Mouse (Mus musculus) urinary bladder, postnatal 10 days (tissue): ENCODE results near the gene Sept5.

Experiments used
- DNase-seq: peaks from one replicate; pipeline ENCODE4 v3.0.0; 2022; ENCODE audit warnings: low spot score

Sept5 gene

GRCm38 (mm10) chr16:18583673-18584357, 45.9 kb downstream of the Sept5 start:
- no peak for DNase-seq

GRCm38 (mm10) chr16:18583169-18583568, 46.6 kb downstream of the Sept5 start:
- DNase-seq = no peak

GRCm38 (mm10) chr16:18582426-18583148, 47.2 kb downstream of the Sept5 start:
- DNase-seq = no peak

GRCm38 (mm10) chr16:18581623-18582205, 48.0 kb downstream of the Sept5 start:
- no peak for DNase-seq

GRCm38 (mm10) chr16:18581050-18581622, 48.6 kb downstream of the Sept5 start:
- DNase-seq = no peak

GRCm38 (mm10) chr16:18580389-18580788, 49.4 kb downstream of the Sept5 start:
- DNase-seq = no peak

- no peak for DNase-seq
Observed at GRCm38 (mm10) chr16:18577599-18578160, 52.1 kb downstream of the Sept5 start.

GRCm38 (mm10) chr16:18577071-18577470, 52.7 kb downstream of the Sept5 start:
- no peak for DNase-seq

GRCm38 (mm10) chr16:18574196-18574595, 55.6 kb downstream of the Sept5 start:
- no peak for DNase-seq
